Mouse (Mus musculus) liver, embryonic 14.5 days (tissue): ENCODE data around the gene Ret. TPM values are rescaled to one million over a fixed set of nuclear protein-coding genes. Genes with fewer than 3 reads are reported as not detected.

Source experiments
- ATAC-seq: fragments of 200-750 bp; cut with Nextera tagmentation; 2 replicates; pipeline ENCODE4 v1.8.0; 2017; ENCODE audit warnings: moderate number of reproducible peaks, mild to moderate bottlenecking, moderate library complexity; ENCODE audit not compliant: insufficient read depth
- DNase-seq, 3 experiments: peaks; one replicate each; pipeline ENCODE4 v3.0.0-alpha.2; 2012 to 2013; ENCODE audit warnings: low read depth in 3 of 3, low spot score in 3 of 3
- H3K27ac ChIP-seq: fragments of 300-500 bp; sonication (generic); 2 replicates; pipeline ENCODE4 v1.5.1; 2014; ENCODE audit warnings: moderate library complexity, mild to moderate bottlenecking, control low read depth, inconsistent platforms
- H3K27me3 ChIP-seq: fragments of 300-500 bp; sonication (generic); 2 replicates; pipeline ENCODE4 v1.6.1; 2014; ENCODE audit warnings: mild to moderate bottlenecking, low read length, moderate library complexity; ENCODE audit not compliant: control insufficient read depth, insufficient read depth
- H3K36me3 ChIP-seq: fragments of 300-500 bp; sonication (generic); replicated peaks from 2 replicates; pipeline ENCODE4 v1.6.1; 2014; ENCODE audit warnings: low read depth; ENCODE audit not compliant: control insufficient read depth, insufficient read depth
- H3K4me1 ChIP-seq, 2 experiments: fragments of 200-500 bp in 1 of 2; fragments of 300-500 bp in 1 of 2; sonication (generic) in 1 of 2; replicated peaks; 2 replicates each; pipeline ENCODE4 v1.6.1; 2012 to 2014; ENCODE audit warnings: antibody characterized with exemption in 1 of 2, inconsistent platforms in 1 of 2, low read length in 1 of 2; ENCODE audit not compliant: control insufficient read depth in 2 of 2, insufficient read depth in 2 of 2
- H3K4me2 ChIP-seq: fragments of 300-500 bp; sonication (generic); 2 replicates; pipeline ENCODE4 v1.6.1; 2014; ENCODE audit warnings: low read depth, mild to moderate bottlenecking, control low read depth, moderate library complexity
- H3K4me3 ChIP-seq, 2 experiments: fragments of 200-500 bp in 1 of 2; fragments of 300-500 bp in 1 of 2; sonication (generic) in 1 of 2; 2 replicates each; pipeline ENCODE4 v1.5.1; 2012 to 2014; ENCODE audit warnings: low read depth in 2 of 2, low read length in 2 of 2, mild to moderate bottlenecking in 2 of 2, control low read depth in 1 of 2, inconsistent platforms in 1 of 2, moderate library complexity in 1 of 2; ENCODE audit not compliant: insufficient read depth in 1 of 2
- H3K9ac ChIP-seq: fragments of 300-500 bp; sonication (generic); replicated peaks from 2 replicates; pipeline ENCODE4 v1.6.1; 2014; ENCODE audit warnings: mild to moderate bottlenecking, control low read depth, moderate library complexity
- H3K9me3 ChIP-seq: fragments of 300-500 bp; sonication (generic); 2 replicates; pipeline ENCODE4 v1.6.1; 2016; ENCODE audit warnings: low read length, mixed read lengths; ENCODE audit not compliant: control insufficient read depth
- CTCF ChIP-seq: IDR thresholded peaks from 2 replicates; pipeline ENCODE4 v1.5.1; 2016; ENCODE audit warnings: antibody characterized with exemption, low read depth, control low read depth
- EP300 ChIP-seq: IDR thresholded peaks from 2 replicates; pipeline ENCODE4 v1.6.1; 2016; ENCODE audit warnings: antibody characterized with exemption, low read depth
- WGBS: fragments of 180-500 bp; shearing (Covaris S2); extraction: QIAGEN DNeasy Blood & Tissue Kit; methylation state at CpG from one replicate; pipeline ENCODE4 v1.1.7; 2014; ENCODE audit not compliant: insufficient replicate concordance; 5-methylcytosine and 5-hydroxymethylcytosine counted together
- polyA plus RNA-seq, 2 experiments: library from polyadenylated mRNA; depleted of rRNA in 1 of 2; stranded (reverse) in 1 of 2; unstranded in 1 of 2; fragments of >200 nt; fragmentation: Nextera tagmentation in 1 of 2; extraction: Ambion mirVana in 1 of 2; gene quantifications; 2 replicates each; pipeline versions ENCODE4 v1.2.1 to v1.2.3; 2012 to 2014

The Ret gene
- polyA plus RNA-seq, 2 experiments = 0.02 TPM; not detected in 1

GRCm38 (mm10) chr6:118188599-118188998 is 8.9 kb downstream of the Ret start:
- ATAC-seq = no peak
- WGBS = 45% methylated on average over 9 of the region's 9 CpGs
- H3K27ac ChIP-seq = no peak overlapping the region
- peaks cover 3% of the 10 kb centered on the region; the same call in 1 of the 2 replicates for H3K27me3 ChIP-seq
- H3K4me2 ChIP-seq = no peak overlapping the region
- H3K4me3 ChIP-seq = no peak overlapping the region
- H3K9me3 ChIP-seq = no peaks in the 10 kb centered on the region
- H3K9ac ChIP-seq = no peak overlapping the region
- H3K4me1 ChIP-seq = peaks cover 0 to 9% of the 10 kb centered on the region in 2 experiments; a peak in 2 of 4 replicates
- DNase-seq = peak in 1 of 3 experiments; percentile 4
- TF ChIP-seq EP300 (no peak), CTCF (no peak)
- H3K36me3 ChIP-seq = no peaks in the 10 kb centered on the region

GRCm38 (mm10) chr6:118187285-118187641 is 10.3 kb downstream of the Ret start:
- no peak overlapping the region for H3K9ac ChIP-seq
- H3K9me3 ChIP-seq = no peaks in the 10 kb centered on the region
- ATAC-seq = no peak
- no peaks in the 10 kb centered on the region for H3K36me3 ChIP-seq
- H3K4me3 ChIP-seq = no peak overlapping the region
- no peak overlapping the region for H3K4me2 ChIP-seq
- DNase-seq = no peak
- WGBS = 62% methylated on average over 3 of the region's 3 CpGs
- TF ChIP-seq EP300 (no peak), CTCF (no peak)
- peaks cover 0 to 9% of the 10 kb centered on the region in 2 experiments; a peak in 2 of 4 replicates for H3K4me1 ChIP-seq
- H3K27ac ChIP-seq = no peak overlapping the region
- H3K27me3 ChIP-seq = no peaks in the 10 kb centered on the region

GRCm38 (mm10) chr6:118186620-118187284 is 10.8 kb downstream of the Ret start:
- Histone ChIP-seq H3K4me1 (peaks cover 0 to 9% of the 10 kb centered on the region in 2 experiments; a peak in 2 of 4 replicates), H3K4me3 (no peak overlapping the region), H3K36me3 (no peaks in the 10 kb centered on the region), H3K27ac (no peak overlapping the region), H3K27me3 (no peaks in the 10 kb centered on the region), H3K9me3 (no peaks in the 10 kb centered on the region), H3K9ac (no peak overlapping the region), H3K4me2 (no peak overlapping the region)
- TF ChIP-seq CTCF = no peak
- TF ChIP-seq EP300 = no peak
- WGBS = 58% methylated on average over 17 of the region's 17 CpGs
- ATAC-seq = no peak
- no peak for DNase-seq

GRCm38 (mm10) chr6:118184126-118184525 is 13.4 kb downstream of the Ret start:
- Histone ChIP-seq H3K4me1 (peaks cover 0 to 6% of the 10 kb centered on the region in 2 experiments; a peak in 1 of 4 replicates), H3K4me2 (no peak overlapping the region), H3K36me3 (no peaks in the 10 kb centered on the region), H3K9me3 (no peaks in the 10 kb centered on the region), H3K9ac (no peak overlapping the region), H3K27ac (no peak overlapping the region), H3K4me3 (no peak overlapping the region), H3K27me3 (no peaks in the 10 kb centered on the region)
- DNase-seq (no peak), ATAC-seq (no peak)
- no peak for TF ChIP-seq EP300
- no peak for TF ChIP-seq CTCF
- WGBS = 78% methylated on average over 10 of the region's 10 CpGs

- ATAC-seq = no peak
- TF ChIP-seq EP300 (no peak), CTCF (no peak)
Measured at GRCm38 (mm10) chr6:118180085-118180423, 17.5 kb downstream of the Ret start.

More at GRCm38 (mm10) chr6:118180085-118180423, 17.5 kb downstream of the Ret start:
- WGBS = 64% methylated on average over 12 of the region's 12 CpGs
- Histone ChIP-seq H3K27ac (no peak overlapping the region), H3K4me1 (no peaks in the 10 kb centered on the region), H3K36me3 (no peaks in the 10 kb centered on the region), H3K27me3 (no peaks in the 10 kb centered on the region), H3K4me2 (no peak overlapping the region), H3K9me3 (no peaks in the 10 kb centered on the region), H3K4me3 (no peak overlapping the region), H3K9ac (no peak overlapping the region)
- no peak for DNase-seq
